Mouse (Mus musculus): ENCODE measurements around the gene Olfr92. TPM values are rescaled to one million over a fixed set of nuclear protein-coding genes. Genes with fewer than 3 reads are reported as not detected.

Olfr92 gene
- polyA plus RNA-seq (2021; fragmentation: Nextera tagmentation) = not detected in 2 replicates
- long read RNA-seq, experiment 1 = 0 reads
- long read RNA-seq, experiment 2 = 0 reads

GRCm38 (mm10) chr17:37119988-37120387, at the start of gene Olfr92:
TSS of gene Olfr92 (minus strand) at chr17:37120088.

GRCm38 (mm10) chr17:37161394-37161793, 41.5 kb upstream of the Olfr92 start, which contains the start of gene Olfr93:
TSS of gene Olfr93 (minus strand) at chr17:37161494.

GRCm38 (mm10) chr17:37098178-37098577, 21.7 kb downstream of the Olfr92 start, which contains the start of gene Olfr91:
TSS of gene Olfr91 (minus strand) at chr17:37098278.

GRCm38 (mm10) chr17:37088399-37088798, 31.5 kb downstream of the Olfr92 start, which contains the start of gene Olfr90:
TSS of gene Olfr90 (minus strand) at chr17:37088499.

Other genes with a start within 250 kb of the Olfr92 start
- 0.08 and 0.12 TPM in 2 replicates for gene Trim40, start 230.0 kb downstream of the Olfr92 start, polyA plus RNA-seq (2021; fragmentation: Nextera tagmentation)
- not detected in 2 replicates for gene Trim31, start 222.0 kb downstream of the Olfr92 start, polyA plus RNA-seq (2021; fragmentation: Nextera tagmentation)
- gene Rnf39, start 177.2 kb downstream of the Olfr92 start, polyA plus RNA-seq (2021; fragmentation: Nextera tagmentation) = 6.4 and 8.9 TPM in 2 replicates
- 228 and 260 TPM in 2 replicates for gene Ppp1r11, start 168.3 kb downstream of the Olfr92 start, polyA plus RNA-seq (2021; fragmentation: Nextera tagmentation)
- 74.8 and 82.8 TPM in 2 replicates for gene Znrd1, start 161.5 kb downstream of the Olfr92 start, polyA plus RNA-seq (2021; fragmentation: Nextera tagmentation)
- gene Znrd1as, start 161.5 kb downstream of the Olfr92 start, polyA plus RNA-seq (2021; fragmentation: Nextera tagmentation) = 5.4 and 6.6 TPM in 2 replicates
- gene 2410137M14Rik, start 138.9 kb downstream of the Olfr92 start, polyA plus RNA-seq (2021; fragmentation: Nextera tagmentation) = 0.32 and 0.35 TPM in 2 replicates
- 0.13 and 0.44 TPM in 2 replicates for gene H2-M5, start 130.6 kb downstream of the Olfr92 start, polyA plus RNA-seq (2021; fragmentation: Nextera tagmentation)
- gene Zfp57, start 118.9 kb downstream of the Olfr92 start, polyA plus RNA-seq (2021; fragmentation: Nextera tagmentation) = 1.6 and 1.9 TPM in 2 replicates
- gene Mog, start 96.7 kb downstream of the Olfr92 start, polyA plus RNA-seq (2021; fragmentation: Nextera tagmentation) = 88.6 and 118 TPM in 2 replicates
- gene Gabbr1, start 74.1 kb downstream of the Olfr92 start, polyA plus RNA-seq (2021; fragmentation: Nextera tagmentation) = 57.4 and 138 TPM in 2 replicates
- not detected in 2 replicates for gene Olfr90, start 31.6 kb downstream of the Olfr92 start, polyA plus RNA-seq (2021; fragmentation: Nextera tagmentation)
- not detected in 2 replicates for gene Olfr91, start 21.8 kb downstream of the Olfr92 start, polyA plus RNA-seq (2021; fragmentation: Nextera tagmentation)
- gene Olfr93, start 41.4 kb upstream of the Olfr92 start, polyA plus RNA-seq (2021; fragmentation: Nextera tagmentation) = not detected in 2 replicates
- not detected in 2 replicates for gene Ubd, start 73.8 kb upstream of the Olfr92 start, polyA plus RNA-seq (2021; fragmentation: Nextera tagmentation)
- gene Olfr94, start 80.9 kb upstream of the Olfr92 start, polyA plus RNA-seq (2021; fragmentation: Nextera tagmentation) = not detected in 2 replicates
- gene Olfr95, start 93.0 kb upstream of the Olfr92 start, polyA plus RNA-seq (2021; fragmentation: Nextera tagmentation) = not detected in 2 replicates
- gene Olfr96, start 100.1 kb upstream of the Olfr92 start, polyA plus RNA-seq (2021; fragmentation: Nextera tagmentation) = not detected in 2 replicates
- gene Olfr97, start 117.2 kb upstream of the Olfr92 start, polyA plus RNA-seq (2021; fragmentation: Nextera tagmentation) = not detected in 2 replicates
- gene Olfr98, start 143.7 kb upstream of the Olfr92 start, polyA plus RNA-seq (2021; fragmentation: Nextera tagmentation) = not detected in 2 replicates
- 4.9 and 5.0 TPM in 2 replicates for gene H2-M3, start 150.1 kb upstream of the Olfr92 start, polyA plus RNA-seq (2021; fragmentation: Nextera tagmentation)
- gene Olfr99, start 163.4 kb upstream of the Olfr92 start, polyA plus RNA-seq (2021; fragmentation: Nextera tagmentation) = not detected in 2 replicates
- gene Olfr101, start 184.2 kb upstream of the Olfr92 start, polyA plus RNA-seq (2021; fragmentation: Nextera tagmentation) = not detected in 2 replicates
- gene Olfr102, start 197.0 kb upstream of the Olfr92 start, polyA plus RNA-seq (2021; fragmentation: Nextera tagmentation) = not detected in 2 replicates
- gene Olfr103, start 219.6 kb upstream of the Olfr92 start, polyA plus RNA-seq (2021; fragmentation: Nextera tagmentation) = not detected in 2 replicates
- gene Olfr104-ps, start 239.5 kb upstream of the Olfr92 start, polyA plus RNA-seq (2021; fragmentation: Nextera tagmentation) = not detected in 2 replicates